Mouse (Mus musculus) heart, postnatal 10 days (tissue): ENCODE results near the gene Fat2. TPM values are rescaled to one million over a fixed set of nuclear protein-coding genes. Genes with fewer than 3 reads are reported as not detected.

Experiments used
- DNase-seq, 2 experiments: peaks; one replicate each; pipeline ENCODE4 v3.0.0; 2021
- intact Hi-C: fragments of 180-260 bp; cut with DNase I; formaldehyde crosslinking; loops from one replicate; pipeline ENCODE4 v1.15.1; 2025
- total RNA-seq, 2 experiments: library from RNA; stranded (reverse); gene quantifications; 2 replicates each; pipeline ENCODE4 v1.2.3; 2021

Gene Fat2
- total RNA-seq, 2 experiments from 2014 or later = 0.02 to 0.05 TPM

DNA sequence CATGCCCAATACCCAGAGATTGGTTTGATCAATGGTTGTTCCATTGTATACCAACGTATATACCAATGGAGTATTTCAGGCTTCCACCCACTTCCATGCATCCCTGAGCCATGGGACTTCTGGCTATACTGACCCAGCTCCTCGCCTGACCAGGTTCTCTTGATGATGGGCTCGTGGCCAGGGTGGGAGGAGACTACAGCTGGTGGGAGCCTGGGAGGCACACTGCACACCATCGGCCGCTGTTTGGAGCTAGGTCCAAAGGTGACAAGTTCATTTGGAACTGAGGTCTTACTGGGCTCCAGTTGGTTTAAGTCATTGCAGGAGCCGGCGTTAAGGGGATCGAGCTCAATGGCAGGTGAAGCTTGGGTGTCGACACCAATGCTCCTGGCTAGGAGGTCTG is 83.0 kb downstream of the Fat2 start:
- no peak for DNase-seq
- intact Hi-C loops = no loop called here

DNA sequence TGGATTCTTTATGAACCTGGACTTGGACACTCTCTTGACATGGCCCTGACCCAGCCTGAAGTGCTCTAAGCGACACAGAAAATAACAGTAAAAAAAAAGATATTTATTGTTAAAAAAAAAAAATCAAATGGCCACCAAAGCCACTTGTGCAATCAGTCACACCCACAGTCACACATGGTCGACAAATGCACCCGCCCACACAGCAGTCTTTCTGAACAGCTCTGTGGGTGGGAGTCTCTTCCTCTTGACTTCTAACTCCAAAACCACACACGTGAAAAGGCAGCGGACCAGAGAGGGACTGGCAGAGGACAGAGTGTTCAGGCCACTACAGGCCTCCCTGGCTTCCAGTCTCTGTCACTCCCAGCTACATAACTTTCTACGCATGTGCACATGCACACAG is 85.8 kb downstream of the Fat2 start:
- intact Hi-C loops = no loop called here
- no peak for DNase-seq

DNA sequence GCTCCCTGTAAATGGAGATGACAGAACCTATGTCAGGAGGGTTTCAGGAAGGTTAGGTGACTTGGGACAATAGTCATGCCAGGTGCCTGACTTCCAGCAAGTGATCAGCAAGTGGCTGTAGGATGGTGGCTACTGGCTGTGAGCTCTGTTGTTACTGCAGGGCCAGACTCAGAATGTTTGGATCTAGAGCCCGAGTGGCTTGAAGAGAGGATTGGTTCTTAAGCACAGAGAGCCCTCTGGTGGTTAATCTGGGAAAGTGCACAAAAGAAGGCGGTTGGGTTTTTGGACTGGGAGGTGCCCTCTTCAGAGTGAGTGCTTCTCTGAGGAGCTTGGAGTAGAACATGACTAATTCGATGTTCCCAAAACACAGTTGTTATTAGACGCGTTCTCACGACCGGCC is 95.8 kb downstream of the Fat2 start:
- intact Hi-C loops = no loop called here
- DNase-seq = peak; percentile 80 to 81

DNA sequence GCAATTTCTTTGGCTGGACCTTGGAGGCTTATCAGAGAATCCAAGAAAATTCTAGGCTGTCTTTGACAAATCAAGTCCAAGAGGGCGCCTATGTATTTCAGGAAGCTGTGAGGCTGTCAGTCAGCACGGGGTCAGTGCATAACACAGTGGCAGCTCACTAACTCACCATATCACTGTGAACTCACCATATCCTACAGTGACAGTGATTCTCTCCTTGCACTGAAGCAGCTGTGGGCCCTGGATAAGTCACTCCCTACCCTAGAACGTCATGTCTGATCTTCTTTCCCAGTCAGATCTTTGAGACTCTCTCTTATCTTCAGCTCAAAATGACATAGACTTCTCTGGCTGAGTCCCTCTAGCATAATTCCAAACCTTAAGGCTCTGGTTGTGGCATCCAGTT is 96.9 kb downstream of the Fat2 start:
- DNase-seq = no peak
- intact Hi-C loops = loop anchor here (5.0 kb wide), 1 partner anchor 37 kb away; the partner anchor contains the start of gene Slc36a1

DNA sequence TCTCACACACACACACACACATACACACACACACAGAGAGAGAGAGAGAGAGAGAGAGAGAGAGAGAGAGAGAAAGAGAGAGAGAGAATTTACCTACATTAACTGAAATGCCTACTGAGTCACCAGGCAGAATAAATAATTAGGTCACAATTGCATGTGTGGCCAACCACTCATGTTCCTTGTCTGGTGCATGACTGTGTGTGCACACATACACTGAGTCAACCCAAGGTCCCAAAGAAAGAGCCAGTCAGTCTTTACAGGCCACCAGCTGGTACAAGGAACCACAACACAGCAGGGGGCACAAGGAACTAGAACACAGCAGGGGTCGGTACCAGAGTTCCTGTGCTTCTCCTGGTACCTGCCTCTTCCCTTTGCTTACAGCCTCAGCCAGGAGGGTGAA is 99.5 kb downstream of the Fat2 start:
- no peak for DNase-seq
- intact Hi-C loops = loop anchor here (5.0 kb wide), 1 partner anchor 35 kb away; the partner anchor contains the start of gene Slc36a1

DNA sequence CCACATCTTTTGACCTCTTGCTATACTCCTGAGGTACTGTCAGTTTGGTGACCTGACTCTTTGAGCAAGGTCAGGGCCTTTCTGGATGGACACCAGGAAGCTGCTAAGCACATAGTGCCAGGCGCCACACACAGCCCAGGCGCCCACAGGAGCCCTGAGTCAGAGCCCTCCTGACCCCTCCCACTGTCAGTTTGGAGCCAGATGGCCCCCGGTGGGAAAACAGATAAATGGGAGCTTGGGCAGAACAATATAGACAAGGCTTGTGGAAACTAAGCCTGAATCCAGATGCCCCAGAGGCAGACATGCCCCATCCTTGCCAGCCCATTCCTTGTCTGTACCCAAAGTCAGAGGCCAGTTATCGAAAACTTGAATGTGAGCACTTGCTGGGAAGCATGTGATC is 101.6 kb downstream of the Fat2 start:
- intact Hi-C loops = loop anchor here (5.0 kb wide), 1 partner anchor 32 kb away; the partner anchor contains the start of gene Slc36a1
- no peak for DNase-seq

DNA sequence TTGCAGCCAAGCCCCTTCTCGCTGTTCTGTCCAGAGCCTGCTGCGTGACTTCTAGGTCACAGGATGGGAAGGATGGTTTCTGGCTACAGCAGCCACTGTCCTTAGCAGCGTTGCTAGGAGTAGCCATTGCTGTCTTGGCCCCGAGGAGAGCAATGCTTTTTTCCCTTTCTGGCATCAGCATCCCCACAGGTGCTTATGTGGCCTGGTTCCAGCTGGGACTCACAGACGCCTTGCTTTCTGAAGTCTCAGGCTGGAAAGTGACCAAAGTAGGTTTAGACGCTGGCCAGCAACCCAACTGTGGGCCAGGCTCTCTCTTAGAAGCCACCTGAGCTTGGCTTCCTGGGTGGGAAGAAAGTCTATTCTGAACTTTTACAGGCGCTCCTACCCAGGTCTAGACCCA is 102.1 kb downstream of the Fat2 start:
- intact Hi-C loops = no loop called here
- DNase-seq = no peak

DNA sequence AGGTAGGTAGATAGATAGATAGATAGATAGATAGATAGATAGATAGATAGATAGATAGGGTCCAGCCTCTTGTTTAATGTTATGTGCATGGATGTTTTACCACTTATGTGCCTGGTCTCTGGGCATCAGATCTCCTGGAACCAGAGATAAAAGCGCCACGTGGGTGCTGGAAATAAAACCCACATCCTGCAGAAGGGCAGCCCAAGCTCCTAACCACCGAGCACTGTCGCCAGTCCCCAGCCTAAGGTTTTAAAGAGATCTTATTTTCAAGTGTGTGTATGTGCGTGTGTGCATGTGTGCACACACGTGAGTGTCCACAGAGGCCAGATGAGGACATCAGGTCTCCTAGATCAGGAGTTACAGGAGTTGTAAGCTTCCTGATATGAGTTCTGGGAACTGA is 105.3 kb downstream of the Fat2 start:
- intact Hi-C loops = no loop called here
- DNase-seq = no peak

DNA sequence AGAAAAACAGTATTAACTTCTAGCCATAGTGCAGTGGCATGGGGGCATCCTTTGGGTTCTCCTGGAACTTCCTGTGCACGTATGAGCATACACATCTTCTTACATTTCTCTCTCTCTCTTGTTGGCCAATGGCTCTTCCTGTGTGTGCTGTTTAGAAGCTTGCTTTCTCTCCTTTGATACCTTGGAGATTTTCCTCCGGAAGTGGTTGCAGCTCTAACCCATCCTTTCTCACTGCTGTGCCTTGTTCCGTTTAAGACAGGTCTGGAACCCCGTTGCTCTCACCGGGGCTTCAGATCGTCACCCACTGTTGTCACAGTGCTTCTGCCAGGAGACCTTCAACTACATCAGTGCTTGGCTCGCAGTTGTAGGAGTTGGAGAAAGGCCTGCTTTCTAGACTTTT is 115.1 kb downstream of the Fat2 start:
- intact Hi-C loops = no loop called here
- no peak for DNase-seq

DNA sequence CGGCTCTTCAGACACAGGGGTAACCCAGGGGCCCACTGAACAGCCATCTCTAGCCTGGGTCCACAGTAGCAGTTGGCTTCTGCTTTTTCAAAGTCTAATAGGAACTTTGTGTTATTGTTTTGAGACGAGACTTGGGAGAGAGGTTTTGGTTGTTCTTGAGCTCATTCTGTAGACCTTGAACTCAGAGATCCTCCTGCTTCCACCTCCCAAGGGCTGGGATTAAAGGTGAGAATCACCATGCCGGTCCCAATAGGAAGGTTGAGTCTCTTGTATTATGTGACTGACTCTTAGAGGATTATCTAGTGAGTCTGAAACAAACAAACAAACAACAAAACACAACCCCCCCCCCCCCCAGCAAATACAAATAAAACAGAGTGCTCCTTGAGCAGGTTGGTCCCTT is 117.9 kb downstream of the Fat2 start:
- DNase-seq = no peak
- intact Hi-C loops = no loop called here

DNA sequence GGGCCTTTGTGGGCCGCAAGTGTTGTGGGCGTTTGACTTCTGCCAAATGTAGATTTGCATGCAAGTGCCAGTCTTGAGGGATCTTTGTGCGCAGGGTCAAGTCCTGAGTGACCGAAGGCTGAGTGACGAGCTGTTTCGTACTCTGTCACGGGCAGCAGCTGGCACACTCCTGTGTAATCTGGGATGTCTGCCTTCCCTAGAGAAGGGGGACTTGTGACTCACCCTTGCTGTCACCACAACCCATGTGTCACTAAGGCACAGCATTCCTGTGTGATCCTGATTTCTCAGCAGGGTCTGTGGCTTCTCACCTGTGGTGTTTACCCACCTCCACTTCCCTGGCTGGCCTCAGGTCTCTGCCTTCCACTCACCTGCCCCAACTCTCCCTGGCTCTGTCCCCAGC is 118.5 kb downstream of the Fat2 start:
- DNase-seq = peak; percentile 19 to 31
- intact Hi-C loops = no loop called here

DNA sequence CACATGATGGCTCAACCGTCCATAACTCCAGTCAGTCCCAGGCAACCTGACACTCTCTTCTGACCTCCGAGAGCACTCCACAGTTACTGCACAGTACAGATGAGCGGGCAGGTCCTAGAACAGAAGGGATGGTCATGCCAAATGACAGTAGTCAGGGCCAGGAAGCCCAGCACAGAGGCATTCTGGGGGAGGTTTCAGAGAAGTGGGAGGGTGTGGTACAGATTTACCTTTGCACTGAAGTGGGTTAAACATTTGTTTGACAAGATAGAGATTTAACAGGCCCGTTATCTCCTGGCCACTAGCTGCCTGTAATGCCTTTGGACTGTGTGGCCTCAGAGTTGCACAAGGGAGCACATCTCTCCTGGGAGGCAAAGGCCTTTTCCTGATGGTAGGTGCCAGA is 118.9 kb downstream of the Fat2 start:
- intact Hi-C loops = no loop called here

DNA sequence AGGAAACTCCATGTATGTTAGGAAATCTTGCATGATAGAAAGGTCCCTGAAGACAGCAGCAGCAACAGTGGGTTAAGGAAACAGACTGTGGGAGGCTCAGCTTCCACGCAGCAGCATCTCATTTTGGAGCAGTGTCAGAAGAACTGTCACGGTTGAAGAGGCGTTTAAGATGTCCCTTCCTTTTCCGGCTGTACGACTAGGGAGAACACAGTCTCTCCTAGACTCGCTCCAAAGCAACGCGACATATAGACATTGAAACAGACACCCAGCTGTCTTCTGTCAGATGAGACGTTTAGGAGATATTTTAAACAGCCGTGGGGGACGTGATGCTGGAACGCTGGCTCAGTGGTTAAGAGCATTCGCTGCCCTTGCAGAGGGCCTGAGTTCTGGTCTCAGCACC is 119.5 kb downstream of the Fat2 start:
- DNase-seq = no peak
- intact Hi-C loops = no loop called here

More for the DNA sequence above, 118.9 kb downstream of the Fat2 start:
- DNase-seq = no peak

DNA sequence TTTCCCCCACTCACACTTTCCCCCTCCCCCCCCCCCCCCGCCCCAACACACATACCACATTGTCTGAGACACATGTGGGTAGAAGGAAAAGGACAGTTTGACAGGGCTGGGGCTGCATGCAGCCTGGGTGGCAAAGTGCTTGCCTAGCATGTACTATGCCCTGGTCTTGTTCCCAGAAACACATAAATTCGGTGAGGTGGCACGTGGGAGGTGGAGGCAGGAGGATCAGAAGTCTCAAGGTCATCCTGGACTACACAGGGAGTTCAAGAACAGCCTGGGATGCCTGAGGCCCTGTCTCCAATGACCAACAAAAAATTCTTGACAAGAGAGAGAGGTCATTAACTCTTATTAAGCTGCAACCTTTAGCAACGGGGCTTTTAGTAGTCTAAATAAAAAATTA is 120.3 kb downstream of the Fat2 start:
- DNase-seq = no peak
- intact Hi-C loops = no loop called here

DNA sequence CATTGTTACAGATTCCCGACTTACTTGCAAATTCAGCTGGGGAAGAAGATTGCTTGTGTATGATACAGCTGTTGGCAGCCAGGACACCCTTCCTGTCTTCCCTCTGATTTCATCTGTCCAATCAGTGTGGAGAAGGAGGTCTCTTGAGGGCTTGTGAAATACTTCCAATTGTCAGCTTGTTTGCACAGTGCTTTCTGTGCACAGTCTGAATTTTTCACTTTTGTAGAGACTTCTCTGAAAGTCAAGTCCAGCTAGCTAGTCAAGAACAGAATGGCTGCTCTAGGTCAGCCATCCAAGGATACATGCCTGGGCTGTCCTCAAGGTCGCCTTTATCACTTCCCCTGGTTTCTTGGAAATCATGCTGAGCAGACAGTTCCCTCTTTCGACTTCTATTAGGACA is 121.4 kb downstream of the Fat2 start:
- peak in 1 of 2 experiments; percentile 17 for DNase-seq
- intact Hi-C loops = no loop called here

DNA sequence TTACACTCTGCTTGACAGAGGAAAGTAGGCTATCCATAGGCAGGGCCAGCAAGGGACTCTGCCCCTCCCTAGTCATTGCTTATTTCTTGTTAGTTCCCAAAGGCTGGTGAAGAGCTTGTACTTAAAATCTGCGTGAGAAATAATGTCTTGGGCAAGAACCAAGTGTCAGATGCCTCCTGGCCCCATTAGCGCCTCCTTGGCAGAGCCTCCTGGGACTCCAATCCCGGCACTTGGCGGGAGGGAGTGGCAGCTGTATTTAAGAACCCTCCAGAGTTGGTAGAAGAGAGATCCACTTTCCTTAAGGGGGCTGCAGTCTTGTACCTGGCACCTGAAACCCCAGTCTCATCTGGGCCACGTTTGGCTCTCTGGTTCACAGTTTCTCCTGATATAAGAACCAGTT is 122.2 kb downstream of the Fat2 start:
- no peak for DNase-seq
- intact Hi-C loops = no loop called here

DNA sequence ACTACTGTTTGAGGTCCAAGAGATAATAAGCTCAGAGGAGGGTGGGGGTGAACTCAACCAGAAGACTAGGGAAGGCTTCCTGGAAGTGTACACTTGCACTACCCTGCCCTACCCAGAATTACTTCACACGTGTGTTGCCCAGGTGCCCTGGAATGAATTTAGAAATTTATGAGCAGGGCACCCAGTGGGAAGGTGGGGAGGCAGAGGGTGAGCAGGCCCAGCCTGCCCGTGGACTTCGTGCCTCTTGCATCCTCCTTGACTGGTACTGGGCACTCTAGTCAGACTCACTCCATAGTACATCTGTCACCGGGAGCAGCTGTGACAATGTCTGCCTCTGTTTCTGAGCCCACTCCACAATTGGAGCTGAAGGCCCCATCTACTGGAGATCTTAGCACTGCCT is 122.8 kb downstream of the Fat2 start:
- intact Hi-C loops = no loop called here
- DNase-seq = no peak

DNA sequence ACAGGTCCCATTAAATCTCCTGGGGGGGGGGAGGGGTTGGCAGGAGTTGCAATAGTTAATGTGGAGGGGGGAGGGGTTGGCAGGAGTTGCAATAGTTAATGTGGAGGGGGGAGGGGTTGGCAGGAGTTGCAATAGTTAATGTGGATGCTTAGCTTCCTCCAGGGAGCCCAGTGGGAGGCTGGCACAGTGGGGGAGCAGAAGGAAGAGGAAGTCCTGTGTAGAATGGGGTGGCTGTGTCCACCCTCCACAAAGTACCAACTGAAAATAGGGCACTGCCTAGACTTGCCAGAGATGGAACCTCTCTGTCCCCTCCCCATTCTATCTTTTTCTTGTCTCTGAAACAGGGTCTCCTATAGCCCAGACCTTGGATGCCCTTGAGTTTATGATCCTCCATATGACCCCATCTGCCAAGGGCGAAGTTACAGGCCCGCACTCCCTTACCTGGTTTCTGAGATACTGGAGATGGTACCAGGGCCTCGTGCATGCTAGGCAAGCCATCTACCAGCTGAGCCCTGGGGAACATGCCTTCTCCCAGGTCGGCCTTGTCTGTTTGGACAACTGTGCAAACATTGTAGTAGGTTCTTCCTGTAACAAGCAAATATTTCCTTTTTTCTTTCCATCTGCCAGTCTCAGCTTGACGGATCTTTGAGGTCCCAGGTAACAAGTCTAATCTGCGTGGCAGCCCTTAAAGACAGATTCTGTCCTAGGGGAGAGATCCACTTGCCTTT is 126.6 kb downstream of the Fat2 start:
- intact Hi-C loops = no loop called here

DNA sequence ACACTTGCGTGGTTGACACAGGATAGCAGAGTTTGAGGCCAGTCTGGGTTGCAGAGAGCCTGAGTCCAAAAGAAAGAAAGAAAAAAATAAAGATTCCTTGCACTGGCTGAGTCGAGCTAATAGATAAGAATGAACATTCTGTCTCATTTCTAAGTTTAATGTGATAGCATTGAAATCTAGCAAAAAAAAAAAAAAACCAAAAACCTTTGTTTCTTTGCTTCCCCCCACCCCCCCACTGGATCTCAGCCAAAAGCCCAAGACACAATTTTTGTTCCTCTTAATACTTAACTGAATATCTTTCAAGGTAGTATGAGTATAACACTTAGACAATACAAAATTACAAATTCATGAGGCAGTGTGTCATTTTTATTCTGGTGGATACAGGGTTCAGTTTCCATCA is 127.3 kb downstream of the Fat2 start:
- DNase-seq = no peak
- intact Hi-C loops = no loop called here

More for the DNA sequence above, 126.6 kb downstream of the Fat2 start:
- no peak for DNase-seq

DNA sequence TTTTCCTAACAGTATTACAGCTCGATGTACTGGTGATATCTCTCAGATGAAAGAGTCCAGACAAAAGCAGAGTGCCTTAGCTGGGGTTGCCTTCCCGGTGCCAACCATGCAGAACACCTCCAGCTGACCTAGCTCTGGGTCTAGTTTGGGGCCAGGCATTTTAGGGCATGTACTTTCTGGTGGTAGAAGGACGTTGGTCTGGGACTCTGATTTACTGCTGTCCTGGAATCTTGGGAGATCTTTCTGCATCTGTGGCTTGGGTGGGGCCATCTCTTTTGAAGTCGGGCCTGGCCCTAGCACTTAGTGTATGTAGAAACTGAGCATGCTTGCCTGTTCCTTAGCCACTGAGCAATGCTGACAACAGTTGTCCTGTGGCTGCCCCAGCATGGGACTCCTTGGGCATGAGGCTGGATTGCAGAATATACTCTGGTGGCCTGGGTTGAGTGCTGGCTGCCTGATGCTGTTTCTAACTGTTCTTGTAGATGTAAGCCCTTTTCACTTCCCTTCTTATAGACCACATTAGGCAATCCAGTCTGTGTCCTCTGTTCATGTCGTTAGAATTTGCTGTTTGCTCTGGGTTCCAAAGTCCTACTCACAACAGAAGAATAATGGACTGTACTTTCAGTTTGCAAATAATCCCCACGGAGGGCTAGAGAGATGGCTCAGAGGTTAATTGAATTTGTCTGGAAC is 128.2 kb downstream of the Fat2 start:
- intact Hi-C loops = no loop called here
- DNase-seq = peak in 1 of 2 experiments; percentile 15

DNA sequence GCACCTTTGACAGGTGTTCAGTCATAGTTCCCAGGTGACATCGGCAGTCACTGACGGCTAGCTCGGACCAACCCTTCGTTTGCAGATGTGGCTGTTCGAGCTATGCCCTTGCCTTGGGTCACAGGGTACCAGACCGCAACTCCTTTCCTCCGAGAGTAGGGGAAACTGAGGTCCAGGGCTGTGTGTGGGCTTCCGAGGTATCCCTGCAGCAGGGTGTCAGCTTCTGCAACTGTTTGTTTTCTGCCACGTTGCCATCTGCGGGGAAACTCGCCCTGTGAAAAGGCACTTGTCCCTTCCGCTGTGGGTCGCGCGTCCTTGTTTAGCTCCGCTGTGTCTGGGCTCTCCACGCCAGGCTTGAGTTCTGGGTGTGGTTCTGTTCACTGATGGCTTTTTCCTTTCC is 131.8 kb downstream of the Fat2 start:
- intact Hi-C loops = loop anchor here (1.0 to 5.0 kb wide), 3 partner anchors 33 to 242 kb away; no protein-coding TSS in a partner anchor
- peak; percentile 46 to 48 for DNase-seq

DNA sequence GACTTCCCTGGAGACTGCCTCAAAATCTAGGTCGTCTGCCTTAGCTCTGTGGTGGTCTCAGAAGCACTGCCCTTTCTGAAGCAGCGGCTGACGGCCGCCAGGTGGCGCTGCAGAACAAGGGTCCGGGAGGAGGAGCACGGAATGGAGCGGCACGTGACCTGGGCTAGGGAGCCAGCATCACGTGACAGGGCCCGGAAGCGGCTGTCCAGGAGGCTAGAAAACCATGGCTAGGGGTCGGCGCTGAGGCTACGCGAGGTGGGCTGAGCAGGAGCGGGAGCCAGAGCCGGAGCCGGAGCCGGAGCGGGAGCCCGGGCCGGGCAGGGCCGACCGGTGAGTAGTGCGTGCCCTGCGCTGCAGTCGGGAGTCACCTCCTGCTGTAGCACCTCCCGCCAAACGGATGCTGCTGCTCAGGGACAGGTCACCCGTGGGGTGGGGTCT is 132.2 kb downstream of the Fat2 start, which contains the start of gene Slc36a1:
Gene Slc36a1 (plus strand): TSS at position 192 of the 438 bp plus-strand sequence.
- DNase-seq = peak; percentile 96 to 99
- intact Hi-C loops = loop anchor here (1.0 to 5.0 kb wide), 3 partner anchors 33 to 242 kb away; no protein-coding TSS in a partner anchor
